Mouse (Mus musculus): ENCODE data around the gene Nme2. TPM values are rescaled to one million over a fixed set of nuclear protein-coding genes. Genes with fewer than 3 reads are reported as not detected.
A peak's percentile ranks its signal among the peaks of the same experiment; 100 is the strongest.
"Not testable (repeated sequence)": the region's sequence is repeated elsewhere in the genome, so short reads cannot be mapped to it uniquely, and the experiment has no call there.

Gene Nme2
- polyA plus RNA-seq, 1 experiment = 1,152 TPM

GRCm38 (mm10) chr11:93950045-93950444 lies 6.0 kb downstream of the Nme2 start:
- no peak for TF ChIP-seq SRF (IDR thresholded peaks at IDR 0.05; ENCODE audit: control insufficient read depth, insufficient read length, low read depth)
- no peak for TF ChIP-seq MYOD1 (IDR thresholded peaks at IDR 0.05; ENCODE audit: control insufficient read depth in 1 of 3, insufficient read length in 2 of 3, low read depth in 2 of 3)
- TF ChIP-seq POLR2AphosphoS2 (IDR thresholded peaks at IDR 0.05; ENCODE audit: insufficient read length, low read depth) = no peak
- TF ChIP-seq MYOG (IDR thresholded peaks at IDR 0.05; ENCODE audit: control insufficient read depth in 1 of 3, insufficient read depth in 1 of 3, insufficient read length in 2 of 3, low read depth in 2 of 3) = no peak
- Histone ChIP-seq H3ac (ENCODE audit: control insufficient read depth, insufficient read length) (no peak overlapping the region), H3K79me2 (ENCODE audit: control insufficient read depth, insufficient read depth) (peaks cover 26% of the 10 kb centered on the region)

GRCm38 (mm10) chr11:93948887-93949567 lies 7.0 kb downstream of the Nme2 start:
- Histone ChIP-seq H3K79me2 (ENCODE audit: control insufficient read depth, insufficient read depth) (peaks cover 19% of the 10 kb centered on the region), H3K36me3 (ENCODE audit: control insufficient read depth, insufficient read depth) (peaks cover 22% of the 10 kb centered on the region), H3ac (ENCODE audit: control insufficient read depth, insufficient read length) (no peak overlapping the region), H3K4me3 (no peak overlapping the region), H3K4me2 (ENCODE audit: low read depth) (no peak overlapping the region), H3K27me3 (ENCODE audit: control insufficient read depth, insufficient read depth, insufficient read length) (no peaks in the 10 kb centered on the region)
- peak; percentile 41 for TF ChIP-seq POLR2A (IDR thresholded peaks at IDR 0.05; ENCODE audit: insufficient read length, low read depth)
- TF ChIP-seq POLR2AphosphoS2 (IDR thresholded peaks at IDR 0.05; ENCODE audit: insufficient read length, low read depth) = peak; percentile 72
- TF ChIP-seq CEBPB (IDR thresholded peaks at IDR 0.05; ENCODE audit: insufficient read depth, poor library complexity, severe bottlenecking) = no peak

More at GRCm38 (mm10) chr11:93950045-93950444, 6.0 kb downstream of the Nme2 start:
- H3K4me3 ChIP-seq = no peak overlapping the region
- no peaks in the 10 kb centered on the region for H3K27me3 ChIP-seq (ENCODE audit: control insufficient read depth, insufficient read depth, insufficient read length)
- no peak overlapping the region for H3K4me2 ChIP-seq (ENCODE audit: low read depth)
- peaks cover 22% of the 10 kb centered on the region for H3K36me3 ChIP-seq (ENCODE audit: control insufficient read depth, insufficient read depth)

GRCm38 (mm10) chr11:93944986-93945385 lies 11.1 kb downstream of the Nme2 start:
- no peak for TF ChIP-seq POLR2A (IDR thresholded peaks at IDR 0.05; ENCODE audit: insufficient read length, low read depth)
- TF ChIP-seq TCF12 (IDR thresholded peaks at IDR 0.05; ENCODE audit: insufficient read depth, poor library complexity, severe bottlenecking) = no peak
- TF ChIP-seq MYOG (IDR thresholded peaks at IDR 0.05; ENCODE audit: control insufficient read depth in 1 of 3, insufficient read depth in 1 of 3, insufficient read length in 2 of 3, low read depth in 2 of 3) = no peak
- TF ChIP-seq USF1 (IDR thresholded peaks at IDR 0.05; ENCODE audit: low read depth) = no peak
- TF ChIP-seq SRF (IDR thresholded peaks at IDR 0.05; ENCODE audit: control insufficient read depth, insufficient read length, low read depth) = no peak
- TF ChIP-seq REST (IDR thresholded peaks at IDR 0.05; ENCODE audit: insufficient read depth, insufficient read length) = no peak
- TF ChIP-seq TCF3 (IDR thresholded peaks at IDR 0.05; ENCODE audit: insufficient read length, low read depth) = no peak
- H3K79me2 ChIP-seq (ENCODE audit: control insufficient read depth, insufficient read depth) = no peaks in the 10 kb centered on the region
- peaks cover 9% of the 10 kb centered on the region for H3K36me3 ChIP-seq (ENCODE audit: control insufficient read depth, insufficient read depth)

GRCm38 (mm10) chr11:93940906-93941305 lies 15.2 kb downstream of the Nme2 start:
- H3K79me2 ChIP-seq (ENCODE audit: control insufficient read depth, insufficient read depth) = no peaks in the 10 kb centered on the region
- no peaks in the 10 kb centered on the region for H3K27me3 ChIP-seq (ENCODE audit: control insufficient read depth, insufficient read depth, insufficient read length)
- TF ChIP-seq MYOD1 (IDR thresholded peaks at IDR 0.05; ENCODE audit: control insufficient read depth in 1 of 3, insufficient read length in 2 of 3, low read depth in 2 of 3) (no peak), MYOG (IDR thresholded peaks at IDR 0.05; ENCODE audit: control insufficient read depth in 1 of 3, insufficient read depth in 1 of 3, insufficient read length in 2 of 3, low read depth in 2 of 3) (no peak), TCF3 (IDR thresholded peaks at IDR 0.05; ENCODE audit: insufficient read length, low read depth) (no peak), E2F4 (IDR thresholded peaks at IDR 0.05; ENCODE audit: insufficient read depth) (no peak), CEBPB (IDR thresholded peaks at IDR 0.05; ENCODE audit: insufficient read depth, poor library complexity, severe bottlenecking) (no peak), REST (IDR thresholded peaks at IDR 0.05; ENCODE audit: insufficient read depth, insufficient read length) (no peak), SRF (IDR thresholded peaks at IDR 0.05; ENCODE audit: control insufficient read depth, insufficient read length, low read depth) (no peak), USF1 (IDR thresholded peaks at IDR 0.05; ENCODE audit: low read depth) (no peak), POLR2A (IDR thresholded peaks at IDR 0.05; ENCODE audit: insufficient read length, low read depth) (no peak), POLR2AphosphoS2 (IDR thresholded peaks at IDR 0.05; ENCODE audit: insufficient read length, low read depth) (no peak), MAX (IDR thresholded peaks at IDR 0.05; ENCODE audit: low read depth) (no peak)
- peaks cover 14% of the 10 kb centered on the region for H3K36me3 ChIP-seq (ENCODE audit: control insufficient read depth, insufficient read depth)
- H3K4me2 ChIP-seq (ENCODE audit: low read depth) = no peak overlapping the region
- H3K4me3 ChIP-seq = no peak overlapping the region
- no peak overlapping the region for H3ac ChIP-seq (ENCODE audit: control insufficient read depth, insufficient read length)

More at GRCm38 (mm10) chr11:93944986-93945385, 11.1 kb downstream of the Nme2 start:
- H3K27me3 ChIP-seq (ENCODE audit: control insufficient read depth, insufficient read depth, insufficient read length) = no peaks in the 10 kb centered on the region
- H3K4me2 ChIP-seq (ENCODE audit: low read depth) = no peak overlapping the region
- H3ac ChIP-seq (ENCODE audit: control insufficient read depth, insufficient read length) = no peak overlapping the region
- H3K4me3 ChIP-seq = no peak overlapping the region

- Histone ChIP-seq H3K79me2 (ENCODE audit: control insufficient read depth, insufficient read depth) (no peaks in the 10 kb centered on the region), H3K4me3 (no peak overlapping the region), H3ac (ENCODE audit: control insufficient read depth, insufficient read length) (no peak overlapping the region), H3K27me3 (ENCODE audit: control insufficient read depth, insufficient read depth, insufficient read length) (no peaks in the 10 kb centered on the region), H3K36me3 (ENCODE audit: control insufficient read depth, insufficient read depth) (peaks cover 59% of the 10 kb centered on the region), H3K4me2 (ENCODE audit: low read depth) (no peak overlapping the region)
- no peak for TF ChIP-seq MYOG (IDR thresholded peaks at IDR 0.05; ENCODE audit: control insufficient read depth in 1 of 3, insufficient read depth in 1 of 3, insufficient read length in 2 of 3, low read depth in 2 of 3)
- no peak for TF ChIP-seq POLR2AphosphoS2 (IDR thresholded peaks at IDR 0.05; ENCODE audit: insufficient read length, low read depth)
- TF ChIP-seq MAX (IDR thresholded peaks at IDR 0.05; ENCODE audit: low read depth) = no peak
- TF ChIP-seq POLR2A (IDR thresholded peaks at IDR 0.05; ENCODE audit: insufficient read length, low read depth) = no peak
- no peak for TF ChIP-seq MYOD1 (IDR thresholded peaks at IDR 0.05; ENCODE audit: control insufficient read depth in 1 of 3, insufficient read length in 2 of 3, low read depth in 2 of 3)
- TF ChIP-seq E2F4 (IDR thresholded peaks at IDR 0.05; ENCODE audit: insufficient read depth) = no peak
- no peak for TF ChIP-seq TCF12 (IDR thresholded peaks at IDR 0.05; ENCODE audit: insufficient read depth, poor library complexity, severe bottlenecking)
- TF ChIP-seq CEBPB (IDR thresholded peaks at IDR 0.05; ENCODE audit: insufficient read depth, poor library complexity, severe bottlenecking) = no peak
- no peak for TF ChIP-seq USF1 (IDR thresholded peaks at IDR 0.05; ENCODE audit: low read depth)
- no peak for TF ChIP-seq REST (IDR thresholded peaks at IDR 0.05; ENCODE audit: insufficient read depth, insufficient read length)
- no peak for TF ChIP-seq SRF (IDR thresholded peaks at IDR 0.05; ENCODE audit: control insufficient read depth, insufficient read length, low read depth)
- TF ChIP-seq TCF3 (IDR thresholded peaks at IDR 0.05; ENCODE audit: insufficient read length, low read depth) = no peak
Measured at GRCm38 (mm10) chr11:93929106-93929505, 27.0 kb downstream of the Nme2 start.

- not testable (repeated sequence) for H3K4me2 ChIP-seq (ENCODE audit: low read depth); H3K27me3 ChIP-seq (ENCODE audit: control insufficient read depth, insufficient read depth, insufficient read length); H3K79me2 ChIP-seq (ENCODE audit: control insufficient read depth, insufficient read depth); H3K4me3 ChIP-seq; H3ac ChIP-seq (ENCODE audit: control insufficient read depth, insufficient read length)
- peaks cover 56% of the 10 kb centered on the region for H3K36me3 ChIP-seq (ENCODE audit: control insufficient read depth, insufficient read depth)
Measured at GRCm38 (mm10) chr11:93915019-93915418, 41.0 kb downstream of the Nme2 start.

All from myocyte (in vitro differentiated cells).